Mouse (Mus musculus) small intestine, adult 2 months (tissue): ENCODE results near the gene Dtl.

ENCODE experiments used
- CTCF ChIP-seq: fragments of 200-500 bp; IDR thresholded peaks from 2 replicates; pipeline ENCODE4 v1.5.1; 2012; ENCODE audit warnings: low read depth, mild to moderate bottlenecking, control low read depth, inconsistent platforms, low read length, moderate library complexity, mixed read lengths; ENCODE audit not compliant: insufficient replicate concordance, insufficient read length; ENCODE audit errors: extremely low read depth
- POLR2A ChIP-seq: fragments of 200-500 bp; IDR thresholded peaks from 2 replicates; pipeline ENCODE4 v1.6.1; 2012; ENCODE audit warnings: low read depth, mild to moderate bottlenecking, control low read depth, inconsistent platforms, low read length, moderate library complexity

GRCm38 (mm10) chr1:191625026-191625425, 49.7 kb upstream of the Dtl start:
- TF ChIP-seq CTCF (no peak), POLR2A (no peak)
